ENCODE assay signal across 22 mouse cellular contexts in genomic region chr7:45539095-45539494, GRCm38 (mm10). TPM values are rescaled to one million over a fixed set of nuclear protein-coding genes. Genes with fewer than 3 reads are reported as not detected.
DNase-seq lines count a peak whose midpoint lies in the region; ATAC-seq and TF ChIP-seq lines count a peak whose summit lies in the region.
"Had no signal": no experiment of that assay in that cellular context is flagged by ENCODE, and none has a peak within 500 bp of the region (broad histone marks: within the 10 kb centered on the region; RNA-seq: fewer than 3 reads in every experiment).

No protein-coding gene starts in this region.

- no peaks in the 10 kb centered on the region for H3K27me3 ChIP-seq in intestine, embryonic 16.5 days (replicated peaks; ENCODE audit: control insufficient read depth, insufficient read depth, low read length)
- no peaks in the 10 kb centered on the region for H3K27me3 ChIP-seq in intestine, embryonic 15.5 days (replicated peaks)
- no peaks in the 10 kb centered on the region for H3K27me3 ChIP-seq in midbrain, embryonic 11.5 days (ENCODE audit: control insufficient read depth, insufficient read depth, low read length)
- H3K27me3 ChIP-seq in midbrain, postnatal 0 days (ENCODE audit: insufficient read depth, low read length): no peaks in the 10 kb centered on the region
- no peaks in the 10 kb centered on the region for H3K27me3 ChIP-seq in midbrain, embryonic 15.5 days (replicated peaks)
- H3K27me3 ChIP-seq: forebrain, embryonic 13.5 days had no signal

- H3K9ac ChIP-seq in intestine, embryonic 16.5 days (ENCODE audit: low read depth, low read length): no peak overlapping the region
- no peak overlapping the region for H3K9ac ChIP-seq in intestine, embryonic 15.5 days
- no peak overlapping the region for H3K9ac ChIP-seq in midbrain, embryonic 11.5 days (ENCODE audit: low read length)
- H3K9ac ChIP-seq in midbrain, postnatal 0 days (replicated peaks; ENCODE audit: low read length, poor library complexity, severe bottlenecking): no peak overlapping the region
- no peak overlapping the region for H3K9ac ChIP-seq in midbrain, embryonic 15.5 days

- WGBS in intestine, embryonic 16.5 days: 91% methylated on average over 3 of the region's 3 CpGs
- WGBS in intestine, embryonic 15.5 days: 86% methylated on average over 3 of the region's 3 CpGs
- 88% methylated on average over 3 of the region's 3 CpGs for WGBS in midbrain, embryonic 11.5 days
- 78% methylated on average over 3 of the region's 3 CpGs for WGBS in midbrain, postnatal 0 days
- WGBS in midbrain, embryonic 15.5 days: 86% methylated on average over 3 of the region's 3 CpGs

- DNase-seq in cerebellum, adult 11-12 months: peak; percentile 53
- no peak for DNase-seq in cerebellum, postnatal 14 days
- no peak for DNase-seq in midbrain, embryonic 11.5 days (ENCODE audit: low spot score, missing footprints)
- no peak for DNase-seq in midbrain, postnatal 0 days (ENCODE audit: low spot score)
- no peak for DNase-seq in urinary bladder, adult 2 months (ENCODE audit: low spot score)
- DNase-seq: adrenal gland, adult 8-10 months; heart, postnatal 4 days; right cerebral cortex, postnatal 14 days; thymus, adult 2 months had no signal

- no peak overlapping the region for H3K4me2 ChIP-seq in intestine, embryonic 16.5 days (ENCODE audit: low read depth, low read length)
- no peak overlapping the region for H3K4me2 ChIP-seq in intestine, embryonic 15.5 days (replicated peaks)
- H3K4me2 ChIP-seq in midbrain, embryonic 11.5 days: no peak overlapping the region
- no peak overlapping the region for H3K4me2 ChIP-seq in midbrain, postnatal 0 days (ENCODE audit: low read depth, low read length, poor library complexity, severe bottlenecking)
- no peak overlapping the region for H3K4me2 ChIP-seq in midbrain, embryonic 15.5 days

- no peaks in the 10 kb centered on the region for H3K9me3 ChIP-seq in intestine, embryonic 16.5 days (ENCODE audit: control insufficient read depth, low read length)
- H3K9me3 ChIP-seq in intestine, embryonic 15.5 days: no peaks in the 10 kb centered on the region
- H3K9me3 ChIP-seq in midbrain, embryonic 11.5 days (ENCODE audit: control insufficient read depth, low read length): no peaks in the 10 kb centered on the region
- H3K9me3 ChIP-seq in midbrain, postnatal 0 days (ENCODE audit: low read length): no peaks in the 10 kb centered on the region
- no peaks in the 10 kb centered on the region for H3K9me3 ChIP-seq in midbrain, embryonic 15.5 days
- H3K9me3 ChIP-seq: embryonic facial prominence, embryonic 12.5 days; forebrain, embryonic 13.5 days; heart, embryonic 10.5 days; limb, embryonic 12.5 days; midbrain, embryonic 12.5 days had no signal

- TF ChIP-seq CTCF in midbrain, postnatal 0 days (IDR thresholded peaks at IDR 0.05): no peak

- H3K4me1 ChIP-seq in intestine, embryonic 16.5 days (ENCODE audit: control insufficient read depth, insufficient read depth, low read length): peaks cover 6% of the 10 kb centered on the region
- peaks cover 6% of the 10 kb centered on the region for H3K4me1 ChIP-seq in intestine, embryonic 15.5 days (replicated peaks)
- H3K4me1 ChIP-seq in midbrain, embryonic 11.5 days (ENCODE audit: control insufficient read depth, insufficient read depth, low read length): peaks cover 4% of the 10 kb centered on the region
- H3K4me1 ChIP-seq in midbrain, postnatal 0 days (ENCODE audit: insufficient read depth, low read length): peaks cover 4% of the 10 kb centered on the region; the same call in 1 of the 2 replicates
- peaks cover 5% of the 10 kb centered on the region for H3K4me1 ChIP-seq in midbrain, embryonic 15.5 days

- peak; percentile 13; the same call in 1 of the 2 replicates for ATAC-seq in intestine, embryonic 16.5 days
- ATAC-seq in intestine, embryonic 15.5 days: no peak; the same call in 1 of the 2 replicates
- ATAC-seq in midbrain, embryonic 11.5 days (ENCODE audit: low FRiP score): peak; percentile 27; the same call in 1 of the 2 replicates
- ATAC-seq in midbrain, postnatal 0 days (ENCODE audit: low FRiP score): no peak
- peak; percentile 20 for ATAC-seq in midbrain, embryonic 15.5 days (replicated peaks)
- ATAC-seq: activated CD4-positive, CD25-positive, alpha-beta regulatory T cell, adult 4 months had no signal

- no peak overlapping the region for H3K27ac ChIP-seq in intestine, embryonic 16.5 days (ENCODE audit: low read length)
- H3K27ac ChIP-seq in intestine, embryonic 15.5 days: no peak overlapping the region
- H3K27ac ChIP-seq in midbrain, embryonic 11.5 days (ENCODE audit: low read depth, low read length): no peak overlapping the region
- H3K27ac ChIP-seq in midbrain, postnatal 0 days (ENCODE audit: low read depth, low read length): no peak overlapping the region
- H3K27ac ChIP-seq in midbrain, embryonic 15.5 days: no peak overlapping the region
- H3K27ac ChIP-seq: embryonic facial prominence, embryonic 12.5 days; forebrain, embryonic 13.5 days; midbrain, embryonic 12.5 days; stomach, postnatal 0 days had no signal

- no peak overlapping the region for H3K4me3 ChIP-seq in intestine, embryonic 16.5 days (ENCODE audit: low read length)
- no peak overlapping the region for H3K4me3 ChIP-seq in intestine, embryonic 15.5 days (replicated peaks)
- H3K4me3 ChIP-seq in midbrain, embryonic 11.5 days (ENCODE audit: low read depth, low read length): no peak overlapping the region
- H3K4me3 ChIP-seq in midbrain, postnatal 0 days (ENCODE audit: low read depth, low read length): no peak overlapping the region
- no peak overlapping the region for H3K4me3 ChIP-seq in midbrain, embryonic 15.5 days
- H3K4me3 ChIP-seq: erythroblast, embryonic 14.5 days had no signal

- H3K36me3 ChIP-seq in intestine, embryonic 16.5 days (ENCODE audit: control insufficient read depth, insufficient read depth, low read length): no peaks in the 10 kb centered on the region
- no peaks in the 10 kb centered on the region for H3K36me3 ChIP-seq in intestine, embryonic 15.5 days
- no peaks in the 10 kb centered on the region for H3K36me3 ChIP-seq in midbrain, embryonic 11.5 days (ENCODE audit: control insufficient read depth, insufficient read depth, low read length)
- no peaks in the 10 kb centered on the region for H3K36me3 ChIP-seq in midbrain, postnatal 0 days (ENCODE audit: insufficient read depth, low read length)
- no peaks in the 10 kb centered on the region for H3K36me3 ChIP-seq in midbrain, embryonic 15.5 days (replicated peaks)
- H3K36me3 ChIP-seq: embryonic facial prominence, embryonic 12.5 days; heart, embryonic 10.5 days; limb, embryonic 12.5 days; midbrain, embryonic 12.5 days had no signal

RNA-seq across cellular contexts. Expression of gene Plekha4, which starts 13.0 kb away (rescaled TPM):
- polyA plus RNA-seq in intestine, embryonic 16.5 days (2015; fragmentation: Nextera tagmentation; extraction: Ambion mirVana): 1.4 and 1.6 TPM in 2 replicates
- polyA plus RNA-seq in intestine, embryonic 15.5 days (2015; fragmentation: Nextera tagmentation; extraction: Ambion mirVana): 0.83 and 1.5 TPM in 2 replicates
- 0.08 and 0.26 TPM in 2 replicates for polyA plus RNA-seq in midbrain, embryonic 11.5 days (2014; fragmentation: Nextera tagmentation; extraction: Ambion mirVana)
- 2.0 and 2.1 TPM in 2 replicates for total RNA-seq in midbrain, postnatal 0 days (2014; rRNA removed)
- 1.2 and 1.6 TPM in 2 replicates for polyA plus RNA-seq in midbrain, postnatal 0 days (2015; fragmentation: Nextera tagmentation; extraction: Ambion mirVana)
- polyA plus RNA-seq in midbrain, embryonic 15.5 days (2015; fragmentation: Nextera tagmentation; extraction: Ambion mirVana): 1.3 TPM in 2 replicates
- 11.7 and 14.3 TPM in 2 replicates for polyA plus RNA-seq in urinary bladder, adult 2 months (2012; rRNA removed)
- total RNA-seq: granulocyte monocyte progenitor cell, adult 5-6 weeks had no signal

RNA-seq across cellular contexts. Expression of gene Ppp1r15a, which starts 13.0 kb away (rescaled TPM):
- polyA plus RNA-seq in intestine, embryonic 16.5 days (2015; fragmentation: Nextera tagmentation; extraction: Ambion mirVana): 17.3 and 19.1 TPM in 2 replicates
- polyA plus RNA-seq in intestine, embryonic 15.5 days (2015; fragmentation: Nextera tagmentation; extraction: Ambion mirVana): 16.5 and 17.0 TPM in 2 replicates
- polyA plus RNA-seq in midbrain, embryonic 11.5 days (2014; fragmentation: Nextera tagmentation; extraction: Ambion mirVana): 16.3 and 17.1 TPM in 2 replicates
- total RNA-seq in midbrain, postnatal 0 days (2014; rRNA removed): 17.2 and 17.4 TPM in 2 replicates
- 18.7 and 18.8 TPM in 2 replicates for polyA plus RNA-seq in midbrain, postnatal 0 days (2015; fragmentation: Nextera tagmentation; extraction: Ambion mirVana)
- 11.7 and 12.5 TPM in 2 replicates for polyA plus RNA-seq in midbrain, embryonic 15.5 days (2015; fragmentation: Nextera tagmentation; extraction: Ambion mirVana)
- polyA plus RNA-seq in urinary bladder, adult 2 months (2012; rRNA removed): 27.8 and 30.5 TPM in 2 replicates

RNA-seq across cellular contexts. Expression of gene Hsd17b14, which starts 15.6 kb away (rescaled TPM):
- polyA plus RNA-seq in intestine, embryonic 16.5 days (2015; fragmentation: Nextera tagmentation; extraction: Ambion mirVana): 2.9 and 3.3 TPM in 2 replicates
- polyA plus RNA-seq in intestine, embryonic 15.5 days (2015; fragmentation: Nextera tagmentation; extraction: Ambion mirVana): 2.1 and 2.8 TPM in 2 replicates
- 0.10 and 0.12 TPM in 2 replicates for polyA plus RNA-seq in midbrain, embryonic 11.5 days (2014; fragmentation: Nextera tagmentation; extraction: Ambion mirVana)
- not detected in 2 replicates for total RNA-seq in midbrain, postnatal 0 days (2014; rRNA removed)
- polyA plus RNA-seq in midbrain, postnatal 0 days (2015; fragmentation: Nextera tagmentation; extraction: Ambion mirVana): 0.15 and 0.20 TPM in 2 replicates
- 0.37 TPM in 1 of 2 replicates, not detected in the other for polyA plus RNA-seq in midbrain, embryonic 15.5 days (2015; fragmentation: Nextera tagmentation; extraction: Ambion mirVana)
- 23.3 and 24.5 TPM in 2 replicates for polyA plus RNA-seq in urinary bladder, adult 2 months (2012; rRNA removed)
- total RNA-seq: layer of hippocampus, adult 18-20 months had no signal
- polyA plus RNA-seq: activated CD4-positive, CD25-positive, alpha-beta regulatory T cell, adult 4 months had no signal

RNA-seq across cellular contexts. Expression of gene Nucb1, which starts 28.9 kb away (rescaled TPM):
- 251 and 266 TPM in 2 replicates for polyA plus RNA-seq in intestine, embryonic 16.5 days (2015; fragmentation: Nextera tagmentation; extraction: Ambion mirVana)
- 209 and 229 TPM in 2 replicates for polyA plus RNA-seq in intestine, embryonic 15.5 days (2015; fragmentation: Nextera tagmentation; extraction: Ambion mirVana)
- polyA plus RNA-seq in midbrain, embryonic 11.5 days (2014; fragmentation: Nextera tagmentation; extraction: Ambion mirVana): 83.7 and 84.8 TPM in 2 replicates
- 92.2 and 137 TPM in 2 replicates for total RNA-seq in midbrain, postnatal 0 days (2014; rRNA removed)
- 137 and 144 TPM in 2 replicates for polyA plus RNA-seq in midbrain, postnatal 0 days (2015; fragmentation: Nextera tagmentation; extraction: Ambion mirVana)
- polyA plus RNA-seq in midbrain, embryonic 15.5 days (2015; fragmentation: Nextera tagmentation; extraction: Ambion mirVana): 118 and 121 TPM in 2 replicates
- 225 and 264 TPM in 2 replicates for polyA plus RNA-seq in urinary bladder, adult 2 months (2012; rRNA removed)

RNA-seq across cellular contexts. Expression of gene Bcat2, which starts 30.9 kb away (rescaled TPM):
- polyA plus RNA-seq in intestine, embryonic 16.5 days (2015; fragmentation: Nextera tagmentation; extraction: Ambion mirVana): 59.9 and 65.4 TPM in 2 replicates
- polyA plus RNA-seq in intestine, embryonic 15.5 days (2015; fragmentation: Nextera tagmentation; extraction: Ambion mirVana): 59.5 and 67.6 TPM in 2 replicates
- 22.5 and 24.7 TPM in 2 replicates for polyA plus RNA-seq in midbrain, embryonic 11.5 days (2014; fragmentation: Nextera tagmentation; extraction: Ambion mirVana)
- total RNA-seq in midbrain, postnatal 0 days (2014; rRNA removed): 12.4 and 14.9 TPM in 2 replicates
- 18.3 and 19.3 TPM in 2 replicates for polyA plus RNA-seq in midbrain, postnatal 0 days (2015; fragmentation: Nextera tagmentation; extraction: Ambion mirVana)
- 23.8 and 27.1 TPM in 2 replicates for polyA plus RNA-seq in midbrain, embryonic 15.5 days (2015; fragmentation: Nextera tagmentation; extraction: Ambion mirVana)
- polyA plus RNA-seq in urinary bladder, adult 2 months (2012; rRNA removed): 48.1 and 58.5 TPM in 2 replicates

Comparison
In these comparisons a context has a peak if more than half of its experiments do, and no peak if none do; other contexts are left out.
1. ATAC-seq: peak in intestine, embryonic 16.5 days (single experiment), midbrain, embryonic 11.5 days (single experiment) and midbrain, embryonic 15.5 days (single experiment); none in intestine, embryonic 15.5 days (single experiment) and midbrain, postnatal 0 days (single experiment).